Mouse (Mus musculus) frontal cortex, postnatal 25 days (tissue): ENCODE measurements around the gene Tmprss9.
A peak's percentile ranks its signal among the peaks of the same experiment; 100 is the strongest.

Experiments used
- DNase-seq, 2 experiments: peaks; one replicate each; pipeline ENCODE4 v3.0.0; 2022; ENCODE audit warnings: low spot score in 2 of 2

Tmprss9 gene

GRCm38 (mm10) chr10:80843087-80843930 lies 28.3 kb upstream of the Tmprss9 start:
- DNase-seq, result no peak

GRCm38 (mm10) chr10:80843931-80844547 lies 27.6 kb upstream of the Tmprss9 start, which contains the start of gene Lingo3:
Gene Lingo3 (minus strand): TSS chr10:80844039.
- DNase-seq, result peak in 1 of 2 experiments; percentile 36

- no peak for DNase-seq
Observed at GRCm38 (mm10) chr10:80845055-80845693, 26.5 kb upstream of the Tmprss9 start.

DNA sequence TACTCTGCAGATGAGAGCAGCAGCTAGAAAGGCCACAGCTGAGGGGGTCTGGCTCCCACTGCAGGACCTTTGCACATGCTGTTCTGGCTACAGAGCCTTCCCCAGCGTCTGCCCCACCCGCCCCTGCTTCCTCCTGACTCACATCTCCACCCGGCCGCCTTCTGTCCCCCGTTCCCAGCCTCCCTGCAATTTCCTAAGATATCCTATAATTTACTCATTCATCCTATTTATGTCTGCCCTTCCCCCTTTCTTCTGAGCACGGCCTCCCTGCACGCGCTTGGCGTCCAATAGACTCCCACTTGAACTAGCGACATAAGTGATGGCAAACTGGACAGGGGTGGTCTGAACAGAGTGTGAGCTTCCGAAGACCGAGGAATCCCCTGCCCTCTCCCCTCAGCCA lies 25.9 kb upstream of the Tmprss9 start:
- no peak for DNase-seq

DNA sequence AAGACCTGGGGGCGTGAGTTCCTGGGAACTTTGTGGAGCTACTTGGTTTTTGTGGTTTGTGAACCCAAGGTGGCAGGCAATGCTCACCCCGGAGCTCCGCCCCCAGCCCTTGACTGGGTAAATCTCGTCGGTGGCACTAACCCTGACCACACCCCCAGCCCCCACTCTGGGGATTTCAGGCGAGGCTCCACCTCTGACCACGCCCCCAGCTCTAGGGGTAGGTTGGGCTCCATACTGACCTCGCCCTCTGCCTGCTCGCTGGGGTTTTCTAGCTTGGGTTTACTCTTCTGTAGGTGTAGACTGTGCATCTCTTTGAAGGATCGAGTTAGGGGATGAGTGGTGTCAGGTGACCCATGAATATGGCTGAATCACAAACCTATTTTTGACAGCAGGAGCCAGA lies 23.1 kb upstream of the Tmprss9 start:
- DNase-seq, result no peak

DNA sequence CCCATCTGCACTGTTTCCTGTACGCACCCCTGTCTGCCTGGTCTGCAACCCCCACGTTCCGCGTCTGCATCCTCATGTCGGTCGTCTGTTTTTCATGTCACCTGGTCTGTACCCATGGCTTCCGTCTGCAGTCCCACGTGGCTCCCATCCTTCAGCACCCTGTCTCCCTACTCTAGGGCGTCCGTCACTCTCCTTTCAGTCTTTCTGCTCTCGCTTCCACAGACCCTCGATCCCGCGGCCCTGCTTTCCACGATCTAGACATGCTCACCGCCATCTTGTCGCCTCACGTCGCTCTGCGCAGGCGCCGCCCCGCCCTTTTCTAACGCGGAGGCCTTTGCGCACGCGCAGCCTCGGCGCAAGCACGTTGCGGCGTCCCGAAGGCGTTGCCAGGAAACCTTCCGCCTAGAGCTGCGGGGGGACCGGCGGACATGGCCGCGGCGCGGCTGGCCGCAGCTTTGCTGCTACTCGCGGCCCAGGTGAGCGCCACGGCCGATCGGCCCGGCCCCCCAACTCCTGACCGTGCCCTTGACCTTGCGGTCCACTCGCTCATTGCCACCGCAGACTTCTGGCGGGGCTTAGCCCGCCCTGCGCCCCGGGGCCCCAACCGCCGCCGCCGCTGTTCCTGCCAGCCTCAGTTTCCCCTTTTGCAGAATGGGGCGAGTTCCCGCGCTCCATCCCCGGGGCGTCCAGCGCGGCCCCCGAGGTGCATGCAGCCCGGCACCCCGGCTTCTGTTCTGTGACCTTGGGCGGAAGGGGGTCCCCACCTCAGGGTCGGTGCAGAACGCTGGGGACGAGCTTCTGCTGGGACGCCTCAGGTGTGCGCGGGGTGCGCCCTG lies 16.5 kb upstream of the Tmprss9 start, which contains the start of the genes Lsm7 and Sppl2b:
Gene Lsm7 (minus strand): TSS at position 297 of the 836 bp plus-strand sequence.
Gene Sppl2b (plus strand): TSS at position 363 of the 836 bp plus-strand sequence.
- peak; percentile 93 to 97 for DNase-seq

DNA sequence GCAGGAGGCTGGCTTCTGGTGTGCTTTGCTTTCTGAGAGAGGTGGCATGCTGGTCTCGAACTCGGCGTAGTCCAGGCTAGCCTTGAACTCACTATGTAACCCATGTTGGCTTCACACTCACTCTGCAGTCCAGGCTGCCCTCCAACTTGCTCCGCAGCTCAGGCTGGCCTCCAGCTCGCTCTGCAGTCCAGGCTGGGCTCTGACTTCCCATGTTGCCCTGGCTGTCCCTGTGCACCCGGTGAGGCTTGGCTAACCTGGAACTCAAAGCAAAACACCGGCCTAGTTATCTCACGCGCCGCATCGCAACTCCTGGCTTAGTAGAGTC lies 15.9 kb upstream of the Tmprss9 start:
- DNase-seq, result no peak

DNA sequence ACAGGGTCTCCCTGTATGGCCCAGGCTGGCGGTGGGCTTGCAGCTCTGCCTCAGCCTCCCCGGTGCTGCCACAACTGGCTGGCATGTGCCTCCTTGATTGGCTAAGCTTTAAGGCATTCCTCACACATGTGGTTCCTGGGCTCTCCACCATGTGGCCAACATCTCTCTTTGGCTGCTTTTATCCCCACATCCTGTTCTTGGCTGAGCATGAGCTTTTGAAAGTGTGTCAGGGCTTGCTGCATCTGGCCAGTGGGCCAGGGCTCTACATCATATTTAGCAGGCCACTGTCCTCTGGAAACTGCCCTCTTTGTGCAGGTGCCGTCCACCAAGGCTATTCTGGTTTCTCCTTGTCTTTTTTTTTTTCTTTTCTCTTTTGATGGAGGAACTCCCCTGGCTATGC lies 15.4 kb upstream of the Tmprss9 start:
- no peak for DNase-seq

- DNase-seq, result no peak
Observed at GRCm38 (mm10) chr10:80856908-80857307, 14.7 kb upstream of the Tmprss9 start.

DNA sequence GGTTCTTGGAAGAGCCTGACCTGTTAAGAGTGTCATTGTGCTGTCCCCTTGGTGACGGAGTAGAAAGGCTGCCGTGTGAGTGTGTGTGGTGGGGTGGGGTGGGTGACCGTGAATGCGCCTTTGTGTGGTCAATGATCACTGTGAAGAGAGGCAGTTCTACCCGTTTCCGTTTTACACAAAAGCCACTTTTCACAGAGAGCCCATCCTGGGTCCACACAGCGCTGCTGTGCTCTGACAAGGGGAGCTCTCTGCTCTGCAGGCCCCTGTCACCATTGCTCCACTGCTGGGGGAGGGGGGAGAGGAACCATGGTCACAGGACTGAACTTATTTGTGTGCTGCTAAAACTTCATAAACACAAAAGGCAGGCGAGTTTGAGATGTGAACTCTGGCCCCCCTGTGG lies 14.3 kb upstream of the Tmprss9 start:
- no peak for DNase-seq

DNA sequence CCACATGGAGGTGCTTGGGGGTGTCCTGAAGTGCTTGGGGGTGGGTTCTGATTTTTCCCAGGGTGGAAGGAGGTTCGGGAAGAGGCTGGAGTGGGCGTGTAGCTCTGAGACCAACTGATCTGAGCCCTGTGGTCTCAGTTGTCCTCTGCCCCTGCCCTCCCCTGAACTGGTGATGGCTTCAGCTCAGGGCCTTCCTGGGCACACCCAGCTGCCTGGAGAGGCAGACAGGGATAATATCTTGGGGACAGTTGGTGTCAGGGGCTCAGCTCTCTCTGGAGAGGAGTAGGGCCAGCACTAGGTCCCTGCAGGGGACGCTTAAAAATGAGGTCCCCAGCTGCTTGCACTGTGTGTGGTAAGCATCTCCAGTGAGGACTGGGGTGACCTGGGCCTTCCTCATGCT lies 13.8 kb upstream of the Tmprss9 start:
- no peak for DNase-seq

GRCm38 (mm10) chr10:80858350-80858935 lies 13.2 kb upstream of the Tmprss9 start:
- no peak for DNase-seq

GRCm38 (mm10) chr10:80862305-80862704 lies 9.3 kb upstream of the Tmprss9 start:
- no peak for DNase-seq

- no peak for DNase-seq
Observed at GRCm38 (mm10) chr10:80864446-80864845, 7.2 kb upstream of the Tmprss9 start.

DNA sequence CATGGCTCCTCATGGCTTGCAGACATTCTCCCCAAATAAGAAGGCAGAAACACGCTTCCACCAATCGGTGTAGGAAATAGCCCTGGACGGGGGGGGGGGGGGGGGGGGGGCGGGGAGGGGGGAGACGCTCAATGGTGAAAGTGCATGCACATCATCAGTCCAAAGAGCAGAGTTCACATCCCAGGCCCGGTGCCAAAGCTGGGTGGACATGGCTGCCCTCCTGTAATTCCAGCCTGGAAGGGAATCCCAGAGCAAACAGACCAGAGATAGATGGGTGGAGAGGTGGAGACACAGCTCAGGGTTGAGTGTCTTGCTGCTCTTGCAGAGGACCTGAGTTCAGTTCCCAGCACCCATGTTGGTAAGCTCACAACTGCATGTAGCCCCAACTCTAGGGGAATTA lies 655 bp upstream of the Tmprss9 start:
- no peak for DNase-seq

GRCm38 (mm10) chr10:80874035-80874434 lies 2.4 kb downstream of the Tmprss9 start:
- DNase-seq, result no peak

DNA sequence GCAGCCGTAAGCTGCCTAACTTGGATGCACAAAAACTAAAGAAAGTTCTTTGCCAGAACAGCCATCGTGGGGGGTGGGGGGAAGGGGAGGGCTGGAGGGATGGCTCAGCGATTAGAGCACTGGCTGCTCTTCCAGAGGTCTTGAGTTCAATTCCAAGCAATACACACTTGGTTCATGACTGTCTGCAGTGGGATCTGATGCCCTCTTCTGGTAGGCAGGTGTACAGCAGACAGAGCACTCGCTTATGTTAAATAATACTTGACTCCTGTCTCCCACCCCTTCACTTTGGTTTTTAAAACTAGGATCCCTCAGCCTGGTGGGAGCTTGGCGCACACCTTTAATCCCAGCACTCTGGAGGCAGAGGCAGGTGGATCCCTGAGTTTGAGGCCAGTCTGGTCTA lies 4.4 kb downstream of the Tmprss9 start:
- DNase-seq, result no peak

DNA sequence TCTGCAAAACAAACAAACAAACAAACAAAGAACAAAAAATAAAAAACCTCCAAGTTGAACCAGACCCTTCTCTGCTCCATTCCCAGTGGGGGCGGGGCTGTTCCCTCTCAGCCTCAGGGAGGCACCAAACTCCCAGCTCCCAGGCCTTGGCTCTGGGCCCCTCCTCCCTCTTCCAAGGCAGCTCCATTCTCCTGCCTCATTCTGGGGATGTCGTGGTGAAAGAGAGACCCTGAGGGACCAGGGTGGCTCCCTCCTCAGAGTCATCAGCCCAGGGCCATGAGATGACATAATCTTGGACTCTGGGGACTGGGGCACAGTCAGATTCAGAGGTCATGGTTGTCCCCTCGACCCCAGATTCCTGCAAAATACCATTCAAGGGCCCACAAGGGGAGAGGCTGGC lies 4.9 kb downstream of the Tmprss9 start:
- no peak for DNase-seq

DNA sequence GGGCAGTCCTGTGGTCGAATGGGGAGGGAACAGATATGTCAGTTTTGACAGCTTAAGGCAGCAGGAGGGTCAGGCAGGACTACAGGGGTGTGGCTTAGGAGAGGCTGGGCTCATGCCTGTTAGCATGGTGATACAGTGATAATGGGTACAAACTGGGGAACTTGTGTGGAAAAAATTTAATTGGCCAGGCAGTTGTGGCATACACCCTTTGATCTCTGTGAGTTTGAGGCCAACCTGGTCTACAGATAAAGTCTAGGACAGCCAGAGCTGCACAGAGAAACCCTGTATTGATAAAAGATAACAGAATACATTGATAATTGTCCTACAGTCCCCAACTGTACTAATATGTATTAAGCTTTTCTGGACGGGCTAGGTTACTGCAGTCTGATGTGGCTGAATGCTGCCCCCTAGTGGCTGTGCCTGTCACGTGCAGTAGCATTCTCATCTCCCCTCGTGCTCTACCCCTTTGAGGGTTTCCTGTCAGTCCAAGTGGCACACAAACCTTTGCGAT lies 8.5 kb downstream of the Tmprss9 start:
- DNase-seq, result no peak

- no peak for DNase-seq
Observed at GRCm38 (mm10) chr10:80880901-80881300, 9.3 kb downstream of the Tmprss9 start.

DNA sequence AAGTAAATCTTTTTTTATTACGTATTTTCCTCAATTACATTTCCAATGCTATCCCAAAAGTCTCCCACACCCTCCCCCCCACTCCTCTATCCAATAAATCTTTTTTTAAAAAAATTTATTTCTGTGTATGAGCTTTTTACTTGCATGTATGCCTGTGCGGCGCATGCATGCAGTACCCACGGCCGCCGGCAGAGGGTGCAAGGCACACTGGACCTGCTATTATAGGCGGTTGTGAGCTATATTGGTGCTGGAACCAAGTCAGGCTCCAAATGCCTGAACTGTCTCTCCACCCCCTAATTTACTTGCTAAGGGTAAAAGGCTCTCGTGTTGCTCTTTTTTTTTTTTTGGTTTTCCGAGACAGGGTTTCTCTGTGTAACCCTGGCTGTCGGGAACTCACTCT lies 9.7 kb downstream of the Tmprss9 start:
- peak; percentile 44 to 61 for DNase-seq
